Mouse (Mus musculus) MEL (cell line): ENCODE data around the gene Sec24c. TPM values are rescaled to one million over a fixed set of nuclear protein-coding genes. Genes with fewer than 3 reads are reported as not detected.

Experiments used
- DNase-seq: peaks from one replicate; pipeline ENCODE4 v3.0.0; 2011; ENCODE audit warnings: low read depth, low spot score
- H3K27ac ChIP-seq: 2 replicates; pipeline ENCODE4 v1.5.1; 2012; ENCODE audit warnings: low read depth, mild to moderate bottlenecking, control low read depth, low read length, moderate library complexity; ENCODE audit not compliant: control insufficient read depth
- H3K27me3 ChIP-seq, 2 experiments: fragments of 150-350 bp in 1 of 2; sonication (generic) in 1 of 2; 2 replicates each; pipeline ENCODE4 v1.6.1; 2012; ENCODE audit warnings: low read length in 2 of 2, mild to moderate bottlenecking in 2 of 2, improper control_type of control experiment in 1 of 2, moderate library complexity in 1 of 2; ENCODE audit not compliant: insufficient read depth in 2 of 2, control insufficient read depth in 1 of 2
- H3K36me3 ChIP-seq, 2 experiments: 2 replicates each; pipeline ENCODE4 v1.6.1; 2012 to 2014; ENCODE audit warnings: low read length in 2 of 2, improper control_type of control experiment in 1 of 2, inconsistent platforms in 1 of 2, mild to moderate bottlenecking in 1 of 2; ENCODE audit not compliant: insufficient read depth in 2 of 2, control insufficient read depth in 1 of 2
- H3K4me1 ChIP-seq, 2 experiments: fragments of 150-350 bp in 1 of 2; sonication (generic) in 1 of 2; 2 replicates each; pipeline ENCODE4 v1.6.1; 2012; ENCODE audit warnings: low read length in 2 of 2, improper control_type of control experiment in 1 of 2, mild to moderate bottlenecking in 1 of 2; ENCODE audit not compliant: insufficient read depth in 2 of 2, control insufficient read depth in 1 of 2
- H3K4me3 ChIP-seq, 2 experiments: fragments of 150-350 bp in 1 of 2; sonication (generic) in 1 of 2; 2 replicates each; pipeline ENCODE4 v1.5.1; 2012; ENCODE audit warnings: low read depth in 2 of 2, low read length in 2 of 2, mild to moderate bottlenecking in 2 of 2, moderate library complexity in 2 of 2, control low read depth in 1 of 2, improper control_type of control experiment in 1 of 2; ENCODE audit not compliant: control insufficient read depth in 1 of 2, insufficient read depth in 1 of 2
- H3K79me2 ChIP-seq: 2 replicates; pipeline ENCODE4 v1.6.1; 2012; ENCODE audit warnings: mild to moderate bottlenecking, low read length, moderate library complexity; ENCODE audit not compliant: control insufficient read depth, poor library complexity, insufficient read depth
- H3K9ac ChIP-seq: 2 replicates; pipeline ENCODE4 v1.6.1; 2012; ENCODE audit warnings: low read depth, mild to moderate bottlenecking, control low read depth, low read length, moderate library complexity; ENCODE audit not compliant: control insufficient read depth, poor library complexity, severe bottlenecking
- H3K9me3 ChIP-seq: fragments of 150-350 bp; sonication (generic); replicated peaks from 2 replicates; pipeline ENCODE4 v1.6.1; 2012; ENCODE audit warnings: mild to moderate bottlenecking, low read length, improper control_type of control experiment, moderate library complexity; ENCODE audit not compliant: insufficient read depth
- BHLHE40 ChIP-seq: IDR thresholded peaks from 2 replicates; pipeline ENCODE4 v1.6.1; 2012; ENCODE audit warnings: low read depth, mild to moderate bottlenecking, inconsistent platforms, low read length, improper control_type of control experiment, borderline replicate concordance
- CHD2 ChIP-seq: IDR thresholded peaks from 2 replicates; pipeline ENCODE4 v1.6.1; 2011; ENCODE audit warnings: low read length, improper control_type of control experiment
- GABPA ChIP-seq: IDR thresholded peaks from 2 replicates; pipeline ENCODE4 v1.6.1; 2012; ENCODE audit warnings: low read depth, mild to moderate bottlenecking, inconsistent platforms, low read length, improper control_type of control experiment, moderate library complexity
- GATA1 ChIP-seq: IDR thresholded peaks from 2 replicates; pipeline ENCODE4 v1.6.1; 2011; ENCODE audit warnings: low read depth, low read length, improper control_type of control experiment
- HCFC1 ChIP-seq: IDR thresholded peaks from 2 replicates; pipeline ENCODE4 v1.6.1; 2012; ENCODE audit warnings: low read depth, mild to moderate bottlenecking, inconsistent platforms, low read length, improper control_type of control experiment, moderate library complexity
- MAX ChIP-seq: IDR thresholded peaks from 2 replicates; pipeline ENCODE4 v1.6.1; 2011; ENCODE audit warnings: low read length, improper control_type of control experiment
- MAZ ChIP-seq: IDR thresholded peaks from 2 replicates; pipeline ENCODE4 v1.6.1; 2012; ENCODE audit warnings: low read depth, mild to moderate bottlenecking, inconsistent platforms, low read length, improper control_type of control experiment
- MYB ChIP-seq: IDR thresholded peaks from 2 replicates; pipeline ENCODE4 v1.6.1; 2011; ENCODE audit warnings: mild to moderate bottlenecking, low read depth, low read length, improper control_type of control experiment
- NRF1 ChIP-seq: IDR thresholded peaks from 2 replicates; pipeline ENCODE4 v1.6.1; 2014; ENCODE audit warnings: low read depth, mild to moderate bottlenecking, inconsistent platforms, low read length, improper control_type of control experiment, moderate library complexity; ENCODE audit not compliant: poor library complexity, insufficient read depth, severe bottlenecking
- POLR2A ChIP-seq, 2 experiments: IDR thresholded peaks; 2 replicates each; pipeline ENCODE4 v1.6.1; 2011 to 2012; ENCODE audit warnings: low read length in 2 of 2, mild to moderate bottlenecking in 2 of 2, control low read depth in 1 of 2, improper control_type of control experiment in 1 of 2, low read depth in 1 of 2, moderate library complexity in 1 of 2; ENCODE audit not compliant: control insufficient read depth in 1 of 2, insufficient read depth in 1 of 2, poor library complexity in 1 of 2
- SMC3 ChIP-seq: IDR thresholded peaks from 2 replicates; pipeline ENCODE4 v1.6.1; 2011; ENCODE audit warnings: low read depth, low read length, improper control_type of control experiment
- USF1 ChIP-seq: IDR thresholded peaks from 2 replicates; pipeline ENCODE4 v1.6.1; 2014; ENCODE audit warnings: low read depth, mild to moderate bottlenecking, inconsistent platforms, low read length, improper control_type of control experiment, moderate library complexity
- USF2 ChIP-seq, 2 experiments: IDR thresholded peaks; 2 replicates each; pipeline ENCODE4 v1.6.1; 2011 to 2012; ENCODE audit warnings: improper control_type of control experiment in 2 of 2, low read length in 2 of 2, borderline replicate concordance in 1 of 2, inconsistent platforms in 1 of 2, low read depth in 1 of 2, mild to moderate bottlenecking in 1 of 2; ENCODE audit not compliant: insufficient read depth in 1 of 2
- ZMIZ1 ChIP-seq: IDR thresholded peaks from 2 replicates; pipeline ENCODE4 v1.6.1; 2012; ENCODE audit warnings: low read depth, mild to moderate bottlenecking, inconsistent platforms, low read length, improper control_type of control experiment, moderate library complexity
- polyA plus RNA-seq, 2 experiments: library from polyadenylated mRNA; stranded (reverse) in 1 of 2; unstranded in 1 of 2; fragments of >175 nt in 1 of 2; fragments of >200 nt in 1 of 2; gene quantifications; 2 replicates each; pipeline versions ENCODE4 v1.2.1 to v1.2.4; 2012; ENCODE audit warnings: low replicate concordance in 2 of 2, low read depth in 1 of 2; ENCODE audit not compliant: insufficient read length in 2 of 2, insufficient read depth in 1 of 2, missing spikeins in 1 of 2
- total RNA-seq: library from RNA; depleted of rRNA; stranded (reverse); fragments of 300-350 nt; gene quantifications from 2 replicates; pipeline ENCODE4 v1.2.3, GENCODE M21; 2012

The Sec24c gene
- total and polyA plus RNA-seq, 3 experiments = 83.9 to 263 (median 121) TPM

- TF ChIP-seq ZMIZ1 (no peak), USF1 (peak; percentile 81), SMC3 (0 out of 2 replicates have a peak, but pooled peaks have one; percentile 0), HCFC1 (peak; percentile 91)
Measured at GRCm38 (mm10) chr14:20707201-20708190, 33.4 kb downstream of the Sec24c start, which contains the start of gene Zswim8 (continued).

- Histone ChIP-seq H3K36me3 (peaks cover 0 to 12% of the 10 kb centered on the region in 2 experiments; a peak in 3 of 4 replicates), H3K27ac (peak overlapping the region; percentile 17), H3K9me3 (no peaks in the 10 kb centered on the region), H3K27me3 (no peaks in the 10 kb centered on the region), H3K4me1 (peaks cover 3 to 10% of the 10 kb centered on the region in 2 experiments; a peak in 3 of 4 replicates), H3K4me3 (peak overlapping the region; percentile 68 to 71), H3K9ac (peak overlapping the region; percentile 67), H3K79me2 (peaks cover 21% of the 10 kb centered on the region)
- no peak for TF ChIP-seq MAZ
- peak; percentile 85 for TF ChIP-seq USF1
- TF ChIP-seq BHLHE40 = peak; percentile 75
- DNase-seq = peak; percentile 47
Measured at GRCm38 (mm10) chr14:20708239-20708638, 34.1 kb downstream of the Sec24c start.

- peaks cover 0 to under 1% of the 10 kb centered on the region in 2 experiments; a peak in 2 of 4 replicates for H3K36me3 ChIP-seq
- H3K27ac ChIP-seq = no peak overlapping the region
- TF ChIP-seq HCFC1 (no peak), CHD2 (no peak), GATA1 (no peak), NRF1 (no peak)
- no peak overlapping the region for H3K4me3 ChIP-seq
- no peak overlapping the region for H3K9ac ChIP-seq
- H3K9me3 ChIP-seq = no peaks in the 10 kb centered on the region
- no peak for DNase-seq
- H3K79me2 ChIP-seq = peaks cover 3% of the 10 kb centered on the region; the same call in 1 of the 2 replicates
- H3K27me3 ChIP-seq = no peaks in the 10 kb centered on the region
- H3K4me1 ChIP-seq = peaks cover 0 to under 1% of the 10 kb centered on the region in 2 experiments; a peak in 1 of 4 replicates
Measured at GRCm38 (mm10) chr14:20713832-20714231, 39.7 kb downstream of the Sec24c start.

GRCm38 (mm10) chr14:20718443-20718842 is 44.3 kb downstream of the Sec24c start:
- peaks cover 0 to 10% of the 10 kb centered on the region in 2 experiments; a peak in 2 of 4 replicates for H3K36me3 ChIP-seq
- TF ChIP-seq MYB (no peak), NRF1 (no peak), MAX (no peak), USF1 (no peak), GABPA (no peak), POLR2A (IDR thresholded peaks at IDR 0.05; ENCODE audit: control insufficient read depth in 1 of 2, insufficient read depth in 1 of 2, low read depth in 1 of 2, low read length in 2 of 2, poor library complexity in 1 of 2) (no peak), USF2 (IDR thresholded peaks at IDR 0.05; ENCODE audit: borderline replicate concordance in 1 of 2, insufficient read depth in 1 of 2, low read depth in 1 of 2, low read length in 2 of 2) (no peak), HCFC1 (no peak), ZMIZ1 (no peak)
- H3K27me3 ChIP-seq = no peaks in the 10 kb centered on the region
- H3K9me3 ChIP-seq = no peaks in the 10 kb centered on the region
- H3K4me1 ChIP-seq = no peaks in the 10 kb centered on the region; a peak in 1 of 4 replicates
- H3K9ac ChIP-seq = no peak overlapping the region
- no peak overlapping the region for H3K27ac ChIP-seq
- no peak overlapping the region for H3K4me3 ChIP-seq
- no peak for DNase-seq
- H3K79me2 ChIP-seq = no peaks in the 10 kb centered on the region
